ENCODE assay signal across 25 mouse cellular contexts in the genomic region with DNA sequence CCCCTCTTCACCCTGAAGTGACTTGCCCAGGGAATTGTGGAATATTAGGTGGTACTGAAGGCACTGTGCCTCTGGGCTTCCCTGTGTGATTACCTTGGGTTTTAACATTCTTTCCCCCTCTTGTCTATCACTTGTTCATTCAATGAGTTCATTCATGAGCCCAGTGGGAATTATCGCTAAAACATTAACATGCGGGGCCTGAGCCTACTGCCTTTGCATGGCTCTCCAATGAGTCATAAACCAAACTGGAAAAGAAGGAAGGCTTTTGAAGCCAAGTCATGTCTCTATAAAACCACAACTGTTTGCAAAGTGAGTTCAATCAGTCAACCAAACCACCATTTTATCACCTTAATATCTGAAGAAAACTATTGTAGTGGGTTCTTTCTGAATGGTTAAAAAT.
DNase-seq lines count a peak whose midpoint lies in the region; ATAC-seq and TF ChIP-seq lines count a peak whose summit lies in the region.
"Had no signal": no experiment of that assay in that cellular context is flagged by ENCODE, and none has a peak within 500 bp of the region (broad histone marks: within the 10 kb centered on the region; RNA-seq: fewer than 3 reads in every experiment).

No protein-coding gene starts in this region.

- H3K4me3 ChIP-seq in embryonic facial prominence, embryonic 14.5 days (ENCODE audit: low read depth, low read length): no peak overlapping the region
- no peak overlapping the region for H3K4me3 ChIP-seq in embryonic facial prominence, embryonic 10.5 days
- H3K4me3 ChIP-seq in heart, embryonic 12.5 days: no peak overlapping the region
- H3K4me3 ChIP-seq: embryonic facial prominence, embryonic 15.5 days; forebrain, embryonic 12.5 days; heart, embryonic 10.5 days; midbrain, embryonic 10.5 days; neural tube, embryonic 15.5 days had no signal

- WGBS in embryonic facial prominence, embryonic 14.5 days: 77% methylated on average over 2 of the region's 2 CpGs
- 93% methylated on average over 2 of the region's 2 CpGs for WGBS in embryonic facial prominence, embryonic 10.5 days
- 73% methylated on average over 2 of the region's 2 CpGs for WGBS in heart, embryonic 12.5 days

- H3K4me1 ChIP-seq in embryonic facial prominence, embryonic 14.5 days (ENCODE audit: control insufficient read depth, insufficient read depth, low read length): no peaks in the 10 kb centered on the region; the same call in 1 of the 2 replicates
- no peaks in the 10 kb centered on the region for H3K4me1 ChIP-seq in embryonic facial prominence, embryonic 10.5 days
- no peaks in the 10 kb centered on the region for H3K4me1 ChIP-seq in heart, embryonic 12.5 days (replicated peaks)
- H3K4me1 ChIP-seq: forebrain, embryonic 12.5 days; heart, embryonic 10.5 days; neural tube, embryonic 15.5 days had no signal

- no peak overlapping the region for H3K4me2 ChIP-seq in embryonic facial prominence, embryonic 14.5 days (ENCODE audit: low read depth, low read length)
- H3K4me2 ChIP-seq in heart, embryonic 12.5 days: no peak overlapping the region
- H3K4me2 ChIP-seq: embryonic facial prominence, embryonic 15.5 days; forebrain, embryonic 12.5 days; liver, embryonic 11.5 days; neural tube, embryonic 15.5 days had no signal

- H3K9ac ChIP-seq in embryonic facial prominence, embryonic 14.5 days (ENCODE audit: low read depth, low read length): no peak overlapping the region
- no peak overlapping the region for H3K9ac ChIP-seq in heart, embryonic 12.5 days
- H3K9ac ChIP-seq: embryonic facial prominence, embryonic 15.5 days; forebrain, embryonic 12.5 days; liver, postnatal 0 days; neural tube, embryonic 15.5 days had no signal

- DNase-seq in embryonic facial prominence, embryonic 14.5 days (ENCODE audit: low spot score): peak; percentile 34
- DNase-seq in embryonic facial prominence, embryonic 10.5 days (ENCODE audit: low spot score): no peak
- DNase-seq in heart, adult 9 months (ENCODE audit: low spot score in 2 of 2): peak; percentile 33 to 53
- DNase-seq in Patski (ENCODE audit: low read depth, low spot score): peak; percentile 81
- DNase-seq in skeletal muscle tissue, adult 2 months (ENCODE audit: low read depth, low spot score): peak; percentile 64
- DNase-seq in neural tube, embryonic 10.5 days (ENCODE audit: extremely low spot score, low spot score): no peak
- no peak for DNase-seq in left cerebral cortex, postnatal 25 days (ENCODE audit: low spot score in 2 of 2)
- DNase-seq: adrenal gland, postnatal 10 days; cerebellum, adult 2 months; cerebellum, postnatal 25 days; left cerebral cortex, postnatal 4 days; liver, postnatal 0 days; thymus, adult 2 months had no signal

- no peak for ATAC-seq in embryonic facial prominence, embryonic 14.5 days (ENCODE audit: low read depth)
- no peak for ATAC-seq in heart, embryonic 12.5 days (ENCODE audit: insufficient number of reproducible peaks, low FRiP score)
- peak; percentile 82 for ATAC-seq in Patski
- ATAC-seq: liver, postnatal 0 days; lung, postnatal 0 days; midbrain, embryonic 16.5 days had no signal

- no peak overlapping the region for H3K27ac ChIP-seq in embryonic facial prominence, embryonic 14.5 days (replicated peaks; ENCODE audit: low read depth, low read length)
- no peak overlapping the region for H3K27ac ChIP-seq in embryonic facial prominence, embryonic 10.5 days (replicated peaks)
- no peak overlapping the region for H3K27ac ChIP-seq in heart, embryonic 12.5 days (ENCODE audit: poor library complexity, severe bottlenecking)
- H3K27ac ChIP-seq: embryonic facial prominence, embryonic 15.5 days; forebrain, embryonic 12.5 days; heart, embryonic 10.5 days; left cerebral cortex, adult 2 months; midbrain, embryonic 10.5 days; neural tube, embryonic 15.5 days had no signal

- no peaks in the 10 kb centered on the region for H3K36me3 ChIP-seq in embryonic facial prominence, embryonic 14.5 days (ENCODE audit: control insufficient read depth, insufficient read depth, low read length)
- H3K36me3 ChIP-seq in embryonic facial prominence, embryonic 10.5 days (replicated peaks): no peaks in the 10 kb centered on the region
- no peaks in the 10 kb centered on the region for H3K36me3 ChIP-seq in heart, embryonic 12.5 days
- H3K36me3 ChIP-seq: embryonic facial prominence, embryonic 15.5 days; forebrain, embryonic 12.5 days; G1E; heart, embryonic 10.5 days; midbrain, embryonic 10.5 days; neural tube, embryonic 15.5 days had no signal

- CTCF ChIA-PET in Patski (lab: Charles Lee): no interaction called here

- H3K9me3 ChIP-seq in embryonic facial prominence, embryonic 14.5 days (ENCODE audit: control insufficient read depth, low read length): no peaks in the 10 kb centered on the region
- no peaks in the 10 kb centered on the region for H3K9me3 ChIP-seq in embryonic facial prominence, embryonic 10.5 days
- H3K9me3 ChIP-seq in heart, embryonic 12.5 days (replicated peaks): no peaks in the 10 kb centered on the region
- H3K9me3 ChIP-seq: embryonic facial prominence, embryonic 15.5 days; forebrain, embryonic 12.5 days; G1E; heart, embryonic 10.5 days; midbrain, embryonic 10.5 days; neural tube, embryonic 15.5 days had no signal

- intact Hi-C loops in left cerebral cortex, postnatal 25 days (cut with DNase I): no loop called here

- POLR2A ChIA-PET in Patski (lab: Charles Lee): interaction anchor here (0.7 kb wide), 1 partner anchor 54 kb away, joined by 10 read pairs; no protein-coding TSS in a partner anchor

- in situ Hi-C loops in Patski (cut with MboI; ENCODE audit: low pct_unique_long_range_greater_than_20kb): no loop called here

- H3K27me3 ChIP-seq in embryonic facial prominence, embryonic 14.5 days (replicated peaks; ENCODE audit: control insufficient read depth, insufficient read depth, low read length): no peaks in the 10 kb centered on the region
- no peaks in the 10 kb centered on the region for H3K27me3 ChIP-seq in embryonic facial prominence, embryonic 10.5 days (replicated peaks; ENCODE audit: low read depth, poor library complexity, severe bottlenecking)
- H3K27me3 ChIP-seq in heart, embryonic 12.5 days (replicated peaks): no peaks in the 10 kb centered on the region
- H3K27me3 ChIP-seq in Patski: no peaks in the 10 kb centered on the region
- H3K27me3 ChIP-seq: CH12.LX; embryonic facial prominence, embryonic 15.5 days; forebrain, embryonic 12.5 days; neural tube, embryonic 15.5 days had no signal

- TF ChIP-seq CTCF in Patski (IDR thresholded peaks at IDR 0.05): no peak

Comparison
In these comparisons a context has a peak if more than half of its experiments do, and no peak if none do; other contexts are left out.
1. DNase-seq: peak in embryonic facial prominence, embryonic 14.5 days (single experiment), heart, adult 9 months (2 of 2), Patski (single experiment) and skeletal muscle tissue, adult 2 months (single experiment); none in embryonic facial prominence, embryonic 10.5 days (single experiment), neural tube, embryonic 10.5 days (single experiment) and left cerebral cortex, postnatal 25 days (0 of 2).